Mouse (Mus musculus): ENCODE data around the gene Rps6kl1. TPM values are rescaled to one million over a fixed set of nuclear protein-coding genes. Genes with fewer than 3 reads are reported as not detected.

Gene Rps6kl1
- total and polyA plus RNA-seq, 3 experiments: 0.21 to 0.86 (median 0.36) TPM

GRCm38 (mm10) chr12:85095146-85095545 lies 55.9 kb downstream of the Rps6kl1 start:
- H3K4me2 ChIP-seq (ENCODE audit: insufficient read depth, low read depth, poor library complexity, severe bottlenecking): no peak overlapping the region
- H3K9ac ChIP-seq (ENCODE audit: insufficient read depth, low read depth): no peak overlapping the region
- H3K79me2 ChIP-seq (replicated peaks; ENCODE audit: control insufficient read depth, extremely low read depth, insufficient read depth, poor library complexity, severe bottlenecking): no peaks in the 10 kb centered on the region
- DNase-seq (ENCODE audit: extremely low read depth): no peak
- H3K9me3 ChIP-seq (replicated peaks; ENCODE audit: low read length): no peaks in the 10 kb centered on the region
- peaks cover 8 to 49% of the 10 kb centered on the region in 2 experiments for H3K4me1 ChIP-seq (ENCODE audit: control insufficient read depth in 1 of 2, insufficient read depth in 2 of 2)
- in situ Hi-C loops (cut with MboI; ENCODE audit: low pct_ligation_motif_present, low pct_unique_long_range_greater_than_20kb, low sequenced_read_pairs) (no loop called here), dilution Hi-C loops (cut with MboI; ENCODE audit: extremely low pct_ligation_motif_present, extremely low pct_unique_long_range_greater_than_20kb, low sequenced_read_pairs) (no loop called here)
- no peak overlapping the region for H3K4me3 ChIP-seq (replicated peaks in 1 of 3; ENCODE audit: low read depth in 2 of 3, low read length in 2 of 3, poor library complexity in 1 of 3)
- no peaks in the 10 kb centered on the region for H3K27me3 ChIP-seq (replicated peaks)
- H3K36me3 ChIP-seq (replicated peaks in 1 of 2; ENCODE audit: control insufficient read depth in 1 of 2, insufficient read depth in 1 of 2, low read length in 1 of 2): peaks cover 30 to 49% of the 10 kb centered on the region in 2 experiments
- no peak overlapping the region for H3K27ac ChIP-seq (ENCODE audit: insufficient read depth, low read depth)
- no peak for TF ChIP-seq BHLHE40 (IDR thresholded peaks at IDR 0.05; ENCODE audit: low read depth, low read length)
- TF ChIP-seq ZMIZ1 (IDR thresholded peaks at IDR 0.05; ENCODE audit: low read depth, low read length): no peak
- TF ChIP-seq MAX (IDR thresholded peaks at IDR 0.05; ENCODE audit: low read length): no peak
- TF ChIP-seq CHD2 (IDR thresholded peaks at IDR 0.05; ENCODE audit: low read length): no peak
- no peak for TF ChIP-seq RAD21 (IDR thresholded peaks at IDR 0.05; ENCODE audit: low read depth, low read length)
- TF ChIP-seq JUND (conservative IDR thresholded peaks at IDR 0.05; ENCODE audit: low read depth, low read length): no peak
- TF ChIP-seq KAT2A (IDR thresholded peaks at IDR 0.05; ENCODE audit: insufficient replicate concordance, low read length): no peak

- Histone ChIP-seq H3K27ac (ENCODE audit: insufficient read depth, low read depth) (no peak overlapping the region), H3K4me1 (ENCODE audit: control insufficient read depth in 1 of 2, insufficient read depth in 2 of 2) (peaks cover 8 to 49% of the 10 kb centered on the region in 2 experiments), H3K9ac (ENCODE audit: insufficient read depth, low read depth) (no peak overlapping the region), H3K4me2 (ENCODE audit: insufficient read depth, low read depth, poor library complexity, severe bottlenecking) (no peak overlapping the region), H3K79me2 (replicated peaks; ENCODE audit: control insufficient read depth, extremely low read depth, insufficient read depth, poor library complexity, severe bottlenecking) (no peaks in the 10 kb centered on the region), H3K9me3 (replicated peaks; ENCODE audit: low read length) (no peaks in the 10 kb centered on the region), H3K4me3 (replicated peaks in 1 of 3; ENCODE audit: low read depth in 2 of 3, low read length in 2 of 3, poor library complexity in 1 of 3) (no peak overlapping the region), H3K27me3 (replicated peaks) (no peaks in the 10 kb centered on the region), H3K36me3 (replicated peaks in 1 of 2; ENCODE audit: control insufficient read depth in 1 of 2, insufficient read depth in 1 of 2, low read length in 1 of 2) (peaks cover 32 to 51% of the 10 kb centered on the region in 2 experiments)
- TF ChIP-seq ELF1 (IDR thresholded peaks at IDR 0.05; ENCODE audit: low read depth, low read length) (no peak), NRF1 (IDR thresholded peaks at IDR 0.05; ENCODE audit: low read depth, low read length) (no peak), RCOR1 (conservative IDR thresholded peaks at IDR 0.05; ENCODE audit: low read depth, low read length) (no peak), SIN3A (IDR thresholded peaks at IDR 0.05; ENCODE audit: low read length) (no peak), ETS1 (conservative IDR thresholded peaks at IDR 0.05; ENCODE audit: low read depth, low read length) (no peak), USF1 (IDR thresholded peaks at IDR 0.05; ENCODE audit: low read depth, low read length) (no peak), MAFK (IDR thresholded peaks at IDR 0.05; ENCODE audit: insufficient replicate concordance, low read length) (no peak), MAX (IDR thresholded peaks at IDR 0.05; ENCODE audit: low read length) (no peak)
- in situ Hi-C loops (cut with MboI; ENCODE audit: low pct_ligation_motif_present, low pct_unique_long_range_greater_than_20kb, low sequenced_read_pairs) (loop anchor here (5.0 kb wide), 1 partner anchor 38 kb away; no protein-coding TSS in a partner anchor), dilution Hi-C loops (cut with MboI; ENCODE audit: extremely low pct_ligation_motif_present, extremely low pct_unique_long_range_greater_than_20kb, low sequenced_read_pairs) (no loop called here)
- DNase-seq (ENCODE audit: extremely low read depth): no peak
Observed at GRCm38 (mm10) chr12:85094706-85095105, 56.4 kb downstream of the Rps6kl1 start.
